19 mouse cellular contexts compared by ENCODE assay signal in the genomic region with DNA sequence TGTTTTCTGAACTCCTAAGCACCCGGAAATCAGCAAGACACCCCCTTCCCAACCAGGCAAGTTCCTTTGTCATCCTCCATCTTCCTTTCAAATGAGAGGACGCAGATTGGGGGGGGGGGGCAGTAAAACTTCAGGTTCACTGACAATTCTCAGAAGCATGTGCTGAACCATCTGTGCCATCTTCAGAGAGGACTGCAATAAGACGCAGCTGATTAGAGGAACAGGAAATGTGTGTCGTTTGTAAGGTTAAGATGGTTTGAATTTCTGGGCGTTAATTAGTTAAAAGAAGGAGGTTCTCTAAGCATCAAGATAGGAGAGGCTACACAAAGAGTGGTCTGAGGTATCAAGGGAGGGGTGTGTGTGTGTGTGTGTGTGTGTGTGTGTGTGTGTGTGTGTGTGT.
DNase-seq lines count a peak whose midpoint lies in the region; ATAC-seq and TF ChIP-seq lines count a peak whose summit lies in the region.
"Had no signal": no experiment of that assay in that cellular context is flagged by ENCODE, and none has a peak within 500 bp of the region (broad histone marks: within the 10 kb centered on the region; RNA-seq: fewer than 3 reads in every experiment).

No protein-coding gene starts in this region.

- peak overlapping the region; percentile 49 for H3K27ac ChIP-seq in heart, embryonic 16.5 days (ENCODE audit: low read length)
- no peak overlapping the region for H3K27ac ChIP-seq in hindbrain, postnatal 0 days
- H3K27ac ChIP-seq in midbrain, embryonic 14.5 days (replicated peaks; ENCODE audit: low read depth, low read length): no peak overlapping the region
- H3K27ac ChIP-seq: forebrain, embryonic 10.5 days; hindbrain, embryonic 12.5 days; liver, embryonic 12.5 days; midbrain, embryonic 15.5 days had no signal

- H3K4me3 ChIP-seq in heart, embryonic 16.5 days (ENCODE audit: low read length): no peak overlapping the region
- H3K4me3 ChIP-seq in hindbrain, postnatal 0 days (ENCODE audit: low read length): no peak overlapping the region
- no peak overlapping the region for H3K4me3 ChIP-seq in midbrain, embryonic 14.5 days (replicated peaks; ENCODE audit: low read depth, low read length)
- H3K4me3 ChIP-seq: forebrain, embryonic 10.5 days; hindbrain, embryonic 12.5 days; liver, embryonic 12.5 days; midbrain, embryonic 15.5 days had no signal

- DNase-seq in heart, adult 18-20 months: no peak
- peak; percentile 19 for DNase-seq in A20 (ENCODE audit: low read depth, low spot score)
- no peak for DNase-seq in hindbrain, postnatal 0 days (ENCODE audit: low spot score)
- DNase-seq in midbrain, embryonic 14.5 days: no peak
- DNase-seq in cerebellum, adult 11-12 months: no peak
- DNase-seq: cerebellum, adult 11 months; gastrocnemius, postnatal 36 days; kidney, adult 18-20 months; kidney, postnatal 36 days; layer of hippocampus, postnatal 36 days; left cerebral cortex, postnatal 4 days; thymus, postnatal 25 days had no signal

- no peaks in the 10 kb centered on the region for H3K27me3 ChIP-seq in heart, embryonic 16.5 days (ENCODE audit: control insufficient read depth, insufficient read depth, low read length)
- H3K27me3 ChIP-seq in hindbrain, postnatal 0 days (ENCODE audit: insufficient read depth, low read length): no peaks in the 10 kb centered on the region
- no peaks in the 10 kb centered on the region for H3K27me3 ChIP-seq in midbrain, embryonic 14.5 days (ENCODE audit: control insufficient read depth, insufficient read depth, low read length)
- H3K27me3 ChIP-seq: hindbrain, embryonic 12.5 days; midbrain, embryonic 15.5 days had no signal

- no peaks in the 10 kb centered on the region for H3K36me3 ChIP-seq in heart, embryonic 16.5 days (ENCODE audit: control insufficient read depth, insufficient read depth)
- no peaks in the 10 kb centered on the region for H3K36me3 ChIP-seq in hindbrain, postnatal 0 days (ENCODE audit: insufficient read depth, low read length)
- H3K36me3 ChIP-seq in midbrain, embryonic 14.5 days (ENCODE audit: control insufficient read depth, insufficient read depth, low read length): no peaks in the 10 kb centered on the region
- H3K36me3 ChIP-seq: forebrain, embryonic 10.5 days; hindbrain, embryonic 12.5 days; liver, embryonic 12.5 days; midbrain, embryonic 15.5 days had no signal

- 56% methylated on average over 5 of the region's 5 CpGs for WGBS in heart, embryonic 16.5 days
- WGBS in hindbrain, postnatal 0 days: 60% methylated on average over 5 of the region's 5 CpGs
- 82% methylated on average over 5 of the region's 5 CpGs for WGBS in midbrain, embryonic 14.5 days

- TF ChIP-seq CTCF in hindbrain, postnatal 0 days (IDR thresholded peaks at IDR 0.05; ENCODE audit: low read depth): no peak

- no peak overlapping the region for H3K9ac ChIP-seq in heart, embryonic 16.5 days (ENCODE audit: low read length)
- H3K9ac ChIP-seq in hindbrain, postnatal 0 days (replicated peaks; ENCODE audit: low read length): no peak overlapping the region
- H3K9ac ChIP-seq in midbrain, embryonic 14.5 days (replicated peaks; ENCODE audit: low read length): no peak overlapping the region
- H3K9ac ChIP-seq: hindbrain, embryonic 12.5 days; liver, embryonic 12.5 days; midbrain, embryonic 15.5 days had no signal

- peaks cover 69% of the 10 kb centered on the region for H3K4me1 ChIP-seq in heart, embryonic 16.5 days (ENCODE audit: control insufficient read depth, insufficient read depth, low read length)
- no peaks in the 10 kb centered on the region for H3K4me1 ChIP-seq in hindbrain, postnatal 0 days (ENCODE audit: insufficient read depth, low read length)
- H3K4me1 ChIP-seq in midbrain, embryonic 14.5 days (ENCODE audit: control insufficient read depth, insufficient read depth, low read length): no peaks in the 10 kb centered on the region

- no peak for ATAC-seq in heart, embryonic 16.5 days (replicated peaks; ENCODE audit: extremely low read depth, insufficient read depth, low FRiP score)
- peak; percentile 63 for ATAC-seq in activated CD4-positive, CD25-positive, alpha-beta regulatory T cell, adult 4 months
- peak; percentile 18 for ATAC-seq in megakaryocyte progenitor cell, adult 5-6 weeks (replicated peaks; ENCODE audit: poor library complexity)
- no peak for ATAC-seq in hindbrain, postnatal 0 days
- ATAC-seq in midbrain, embryonic 14.5 days (ENCODE audit: low FRiP score, low TSS enrichment): no peak
- ATAC-seq: liver, embryonic 12.5 days; midbrain, embryonic 15.5 days had no signal

- H3K4me2 ChIP-seq in heart, embryonic 16.5 days (ENCODE audit: low read depth, low read length): no peak overlapping the region
- H3K4me2 ChIP-seq in hindbrain, postnatal 0 days (ENCODE audit: low read depth, low read length): no peak overlapping the region
- H3K4me2 ChIP-seq in midbrain, embryonic 14.5 days (ENCODE audit: low read length): no peak overlapping the region
- H3K4me2 ChIP-seq: hindbrain, embryonic 12.5 days; midbrain, embryonic 15.5 days had no signal

- no peaks in the 10 kb centered on the region for H3K9me3 ChIP-seq in heart, embryonic 16.5 days (replicated peaks; ENCODE audit: control insufficient read depth, low read length)
- H3K9me3 ChIP-seq in hindbrain, postnatal 0 days (ENCODE audit: low read length): no peaks in the 10 kb centered on the region
- H3K9me3 ChIP-seq in midbrain, embryonic 14.5 days (ENCODE audit: control insufficient read depth, low read length): no peaks in the 10 kb centered on the region
- H3K9me3 ChIP-seq: forebrain, embryonic 10.5 days; hindbrain, embryonic 12.5 days; liver, embryonic 12.5 days; midbrain, embryonic 15.5 days had no signal

Comparison
In these comparisons a context has a peak if more than half of its experiments do, and no peak if none do; other contexts are left out.
1. ATAC-seq: peak in activated CD4-positive, CD25-positive, alpha-beta regulatory T cell, adult 4 months (single experiment) and megakaryocyte progenitor cell, adult 5-6 weeks (single experiment); none in heart, embryonic 16.5 days (single experiment), hindbrain, postnatal 0 days (single experiment) and midbrain, embryonic 14.5 days (single experiment).